Mouse (Mus musculus) embryo, embryonic 10 days (tissue): ENCODE measurements around the gene Sec22b.
A peak's percentile ranks its signal among the peaks of the same experiment; 100 is the strongest.

Source experiments
- DNase-seq: peaks from one replicate; pipeline ENCODE4 v3.0.0-alpha.2; 2015; ENCODE audit warnings: low spot score

The Sec22b gene

GRCm38 (mm10) chr3:97940511-97941204, 39.7 kb downstream of the Sec22b start:
- DNase-seq = peak; percentile 46

- peak; percentile 21 for DNase-seq
These were observed 40.7 kb downstream of the Sec22b start for GRCm38 (mm10) chr3:97941440-97942259.

- peak; percentile 90 for DNase-seq
These were observed 41.4 kb downstream of the Sec22b start for GRCm38 (mm10) chr3:97942260-97942950.

- no peak for DNase-seq
These were observed 43.5 kb downstream of the Sec22b start for GRCm38 (mm10) chr3:97944462-97944861.

- DNase-seq = peak; percentile 61
These were observed 45.4 kb downstream of the Sec22b start for GRCm38 (mm10) chr3:97946439-97946838.

- DNase-seq = no peak
These were observed 47.5 kb downstream of the Sec22b start for GRCm38 (mm10) chr3:97948518-97948917.

- no peak for DNase-seq
These were observed 49.0 kb downstream of the Sec22b start for GRCm38 (mm10) chr3:97949946-97950345.

GRCm38 (mm10) chr3:97951134-97951533, 50.1 kb downstream of the Sec22b start:
- DNase-seq = no peak

GRCm38 (mm10) chr3:97953196-97953595, 52.2 kb downstream of the Sec22b start:
- no peak for DNase-seq

GRCm38 (mm10) chr3:97956322-97956721, 55.3 kb downstream of the Sec22b start:
- peak; percentile 56 for DNase-seq

GRCm38 (mm10) chr3:97956926-97957325, 55.9 kb downstream of the Sec22b start:
- no peak for DNase-seq

- DNase-seq = no peak
These were observed 60.0 kb downstream of the Sec22b start for GRCm38 (mm10) chr3:97960783-97961594.

- no peak for DNase-seq
These were observed 61.0 kb downstream of the Sec22b start for GRCm38 (mm10) chr3:97961962-97962361.

GRCm38 (mm10) chr3:97964878-97965353, 63.9 kb downstream of the Sec22b start:
- peak; percentile 78 for DNase-seq

GRCm38 (mm10) chr3:97967627-97968026, 66.6 kb downstream of the Sec22b start:
- no peak for DNase-seq

GRCm38 (mm10) chr3:97968191-97968590, 67.2 kb downstream of the Sec22b start:
- no peak for DNase-seq

GRCm38 (mm10) chr3:97969019-97969418, 68.0 kb downstream of the Sec22b start:
- DNase-seq = no peak

GRCm38 (mm10) chr3:97971117-97971516, 70.1 kb downstream of the Sec22b start:
- DNase-seq = peak; percentile 43

GRCm38 (mm10) chr3:97972200-97972599, 71.2 kb downstream of the Sec22b start:
- peak; percentile 23 for DNase-seq

- no peak for DNase-seq
These were observed 71.7 kb downstream of the Sec22b start for GRCm38 (mm10) chr3:97972707-97973106.
